Mouse (Mus musculus): ENCODE measurements around the gene Cdh4. TPM values are rescaled to one million over a fixed set of nuclear protein-coding genes. Genes with fewer than 3 reads are reported as not detected.

Gene Cdh4
- polyA plus RNA-seq, 1 experiment from 2014 or later = 17.0 TPM

GRCm38 (mm10) chr2:179729802-179730201 lies 287.6 kb downstream of the Cdh4 start:
- H3K36me3 ChIP-seq (replicated peaks) = no peaks in the 10 kb centered on the region
- no peak overlapping the region for H3K4me3 ChIP-seq
- H3K27me3 ChIP-seq (ENCODE audit: poor library complexity, severe bottlenecking) = peaks cover 14% of the 10 kb centered on the region; the same call in 1 of the 2 replicates
- DNase-seq (ENCODE audit: extremely low spot score, low spot score) = no peak
- no peaks in the 10 kb centered on the region for H3K9me3 ChIP-seq
- WGBS = 84% methylated on average over 4 of the region's 4 CpGs
- H3K4me1 ChIP-seq = peaks cover 21% of the 10 kb centered on the region
- H3K27ac ChIP-seq = no peak overlapping the region

GRCm38 (mm10) chr2:179733141-179733831 lies 291.1 kb downstream of the Cdh4 start:
- 32% methylated on average over 16 of the region's 16 CpGs for WGBS
- peak; percentile 27 for DNase-seq (ENCODE audit: extremely low spot score, low spot score)
- peak overlapping the region; percentile 71 for H3K27ac ChIP-seq

GRCm38 (mm10) chr2:179742419-179742818 lies 300.2 kb downstream of the Cdh4 start:
- H3K27me3 ChIP-seq (ENCODE audit: poor library complexity, severe bottlenecking) = no peaks in the 10 kb centered on the region
- peaks cover 9% of the 10 kb centered on the region for H3K4me1 ChIP-seq
- H3K4me3 ChIP-seq = no peak overlapping the region
- H3K27ac ChIP-seq = 0 out of 2 replicates have a peak overlapping the region, but pooled peaks have one; percentile 16
- 96% methylated on average over 1 of the region's 1 CpGs for WGBS
- H3K36me3 ChIP-seq (replicated peaks) = no peaks in the 10 kb centered on the region
- no peaks in the 10 kb centered on the region for H3K9me3 ChIP-seq
- DNase-seq (ENCODE audit: extremely low spot score, low spot score) = no peak

More at GRCm38 (mm10) chr2:179733141-179733831, 291.1 kb downstream of the Cdh4 start:
- H3K4me3 ChIP-seq = no peak overlapping the region
- no peaks in the 10 kb centered on the region for H3K9me3 ChIP-seq
- H3K36me3 ChIP-seq (replicated peaks) = no peaks in the 10 kb centered on the region
- H3K27me3 ChIP-seq (ENCODE audit: poor library complexity, severe bottlenecking) = peaks cover 14% of the 10 kb centered on the region; the same call in 1 of the 2 replicates
- H3K4me1 ChIP-seq = peaks cover 27% of the 10 kb centered on the region

GRCm38 (mm10) chr2:179742828-179743227 lies 300.6 kb downstream of the Cdh4 start:
- Histone ChIP-seq H3K9me3 (no peaks in the 10 kb centered on the region), H3K36me3 (replicated peaks) (no peaks in the 10 kb centered on the region), H3K4me3 (no peak overlapping the region), H3K27ac (no peak overlapping the region), H3K4me1 (peaks cover 9% of the 10 kb centered on the region), H3K27me3 (ENCODE audit: poor library complexity, severe bottlenecking) (no peaks in the 10 kb centered on the region)
- 92% methylated on average over 6 of the region's 6 CpGs for WGBS
- DNase-seq (ENCODE audit: extremely low spot score, low spot score) = no peak

GRCm38 (mm10) chr2:179746491-179746890 lies 304.3 kb downstream of the Cdh4 start:
- 90% methylated on average over 7 of the region's 7 CpGs for WGBS
- no peaks in the 10 kb centered on the region for H3K27me3 ChIP-seq (ENCODE audit: poor library complexity, severe bottlenecking)
- H3K27ac ChIP-seq = no peak overlapping the region
- H3K4me1 ChIP-seq = peaks cover 15% of the 10 kb centered on the region
- H3K4me3 ChIP-seq = no peak overlapping the region
- H3K36me3 ChIP-seq (replicated peaks) = no peaks in the 10 kb centered on the region
- H3K9me3 ChIP-seq = no peaks in the 10 kb centered on the region
- DNase-seq (ENCODE audit: extremely low spot score, low spot score) = no peak

- H3K27ac ChIP-seq = no peak overlapping the region
- no peaks in the 10 kb centered on the region for H3K27me3 ChIP-seq (ENCODE audit: poor library complexity, severe bottlenecking)
- no peaks in the 10 kb centered on the region for H3K9me3 ChIP-seq
- H3K4me3 ChIP-seq = no peak overlapping the region
- no peaks in the 10 kb centered on the region for H3K36me3 ChIP-seq (replicated peaks)
- WGBS = 76% methylated on average over 3 of the region's 3 CpGs
- 0 out of 2 replicates have a peak, but pooled peaks cover 8% of the 10 kb centered on the region for H3K4me1 ChIP-seq
- DNase-seq (ENCODE audit: extremely low spot score, low spot score) = no peak
Measured at GRCm38 (mm10) chr2:179749399-179749798, 307.2 kb downstream of the Cdh4 start.

- Histone ChIP-seq H3K36me3 (replicated peaks) (no peaks in the 10 kb centered on the region), H3K4me3 (no peak overlapping the region), H3K27me3 (ENCODE audit: poor library complexity, severe bottlenecking) (no peaks in the 10 kb centered on the region), H3K27ac (no peak overlapping the region), H3K4me1 (peaks cover 16% of the 10 kb centered on the region), H3K9me3 (no peaks in the 10 kb centered on the region)
- DNase-seq (ENCODE audit: extremely low spot score, low spot score) = no peak
- 88% methylated on average over 9 of the region's 9 CpGs for WGBS
Measured at GRCm38 (mm10) chr2:179753811-179754210, 311.6 kb downstream of the Cdh4 start.

GRCm38 (mm10) chr2:179754776-179755175 lies 312.5 kb downstream of the Cdh4 start:
- H3K4me1 ChIP-seq = peaks cover 16% of the 10 kb centered on the region
- DNase-seq (ENCODE audit: extremely low spot score, low spot score) = no peak
- no peaks in the 10 kb centered on the region for H3K36me3 ChIP-seq (replicated peaks)
- H3K27ac ChIP-seq = no peak overlapping the region
- H3K27me3 ChIP-seq (ENCODE audit: poor library complexity, severe bottlenecking) = no peaks in the 10 kb centered on the region
- H3K4me3 ChIP-seq = no peak overlapping the region
- H3K9me3 ChIP-seq = no peaks in the 10 kb centered on the region
- WGBS = 86% methylated on average over 11 of the region's 11 CpGs

GRCm38 (mm10) chr2:179761718-179762441 lies 319.6 kb downstream of the Cdh4 start:
- peak overlapping the region; percentile 69 for H3K27ac ChIP-seq
- no peak overlapping the region for H3K4me3 ChIP-seq
- no peaks in the 10 kb centered on the region for H3K36me3 ChIP-seq (replicated peaks)
- 56% methylated on average over 9 of the region's 9 CpGs for WGBS
- peaks cover 33% of the 10 kb centered on the region for H3K27me3 ChIP-seq (ENCODE audit: poor library complexity, severe bottlenecking)
- H3K4me1 ChIP-seq = peaks cover 42% of the 10 kb centered on the region
- no peak for DNase-seq (ENCODE audit: extremely low spot score, low spot score)
- no peaks in the 10 kb centered on the region for H3K9me3 ChIP-seq

- 77% methylated on average over 13 of the region's 13 CpGs for WGBS
- no peak for DNase-seq (ENCODE audit: extremely low spot score, low spot score)
Measured at GRCm38 (mm10) chr2:179762521-179763305, 320.5 kb downstream of the Cdh4 start.

GRCm38 (mm10) chr2:179764460-179764859 lies 322.2 kb downstream of the Cdh4 start:
- 81% methylated on average over 2 of the region's 2 CpGs for WGBS
- Histone ChIP-seq H3K27me3 (ENCODE audit: poor library complexity, severe bottlenecking) (peaks cover 52% of the 10 kb centered on the region), H3K4me3 (no peak overlapping the region), H3K9me3 (no peaks in the 10 kb centered on the region), H3K27ac (no peak overlapping the region), H3K4me1 (peaks cover 61% of the 10 kb centered on the region), H3K36me3 (replicated peaks) (no peaks in the 10 kb centered on the region)
- no peak for DNase-seq (ENCODE audit: extremely low spot score, low spot score)

More at GRCm38 (mm10) chr2:179762521-179763305, 320.5 kb downstream of the Cdh4 start:
- Histone ChIP-seq H3K27me3 (ENCODE audit: poor library complexity, severe bottlenecking) (peaks cover 40% of the 10 kb centered on the region), H3K27ac (peak overlapping the region; percentile 69), H3K4me3 (no peak overlapping the region), H3K9me3 (no peaks in the 10 kb centered on the region), H3K4me1 (peaks cover 45% of the 10 kb centered on the region), H3K36me3 (replicated peaks) (no peaks in the 10 kb centered on the region)

GRCm38 (mm10) chr2:179766664-179767526 lies 324.7 kb downstream of the Cdh4 start:
- 23% methylated on average over 16 of the region's 16 CpGs for WGBS
- Histone ChIP-seq H3K36me3 (replicated peaks) (no peaks in the 10 kb centered on the region), H3K9me3 (no peaks in the 10 kb centered on the region), H3K4me3 (peak overlapping the region; percentile 32), H3K4me1 (peaks cover 53% of the 10 kb centered on the region), H3K27ac (peak overlapping the region; percentile 57), H3K27me3 (ENCODE audit: poor library complexity, severe bottlenecking) (peaks cover 48% of the 10 kb centered on the region)
- DNase-seq (ENCODE audit: extremely low spot score, low spot score) = no peak

Measured in forebrain, embryonic 10.5 days (tissue).